Mouse (Mus musculus) adrenal gland, adult 2 months (tissue): ENCODE measurements around the gene Lingo2. TPM values are rescaled to one million over a fixed set of nuclear protein-coding genes. Genes with fewer than 3 reads are reported as not detected.
"Not testable (repeated sequence)": the region's sequence is repeated elsewhere in the genome, so short reads cannot be mapped to it uniquely, and the experiment has no call there.

Source experiments
- DNase-seq: peaks from one replicate; pipeline ENCODE4 v3.0.0; 2021
- polyA plus RNA-seq: library from polyadenylated mRNA; depleted of rRNA; stranded (reverse); fragments of >200 nt; gene quantifications from 2 replicates; pipeline ENCODE4 v1.2.3, GENCODE M21; 2012
- total RNA-seq, 2 experiments: library from RNA; stranded (reverse); gene quantifications; 2 replicates each; pipeline ENCODE4 v1.2.3; 2021

The Lingo2 gene
- total and polyA plus RNA-seq, 3 experiments: 0.04 to 0.32 TPM; not detected in 1

DNA sequence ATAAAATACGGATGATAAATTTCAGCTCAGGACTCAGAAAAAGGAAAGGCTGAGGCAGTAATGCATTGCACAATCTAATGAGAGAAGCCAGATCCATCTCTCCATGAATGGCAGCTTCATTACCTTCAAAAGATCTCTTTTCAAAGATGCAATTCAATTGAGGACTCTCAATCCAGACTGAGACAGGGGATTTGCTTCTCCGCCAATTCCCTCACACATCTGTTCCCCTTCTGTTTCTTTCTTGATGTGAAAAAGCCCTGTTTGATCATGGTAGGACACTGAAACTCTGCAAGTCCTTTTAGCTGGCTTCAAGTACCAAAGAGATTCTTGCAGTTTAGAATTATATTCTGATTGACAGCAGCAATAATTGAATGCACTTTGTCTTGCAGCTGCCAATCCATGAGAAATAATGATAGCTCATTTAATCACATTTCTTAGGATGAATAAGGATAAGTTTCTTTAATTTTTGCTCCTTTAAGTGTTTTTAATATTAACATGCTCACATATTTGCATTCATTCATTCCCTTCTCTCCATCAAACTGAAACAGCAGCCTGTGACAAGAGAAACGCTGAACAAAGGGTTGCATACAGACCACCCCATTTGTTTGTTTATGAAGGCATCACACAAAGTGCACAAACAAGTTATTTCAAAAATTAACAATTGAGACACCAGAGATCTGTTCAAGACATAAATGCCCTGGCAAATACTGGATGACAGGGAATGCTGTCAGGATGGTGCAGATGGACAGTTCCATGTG lies 870.3 kb downstream of the Lingo2 start:
- DNase-seq: no peak

DNA sequence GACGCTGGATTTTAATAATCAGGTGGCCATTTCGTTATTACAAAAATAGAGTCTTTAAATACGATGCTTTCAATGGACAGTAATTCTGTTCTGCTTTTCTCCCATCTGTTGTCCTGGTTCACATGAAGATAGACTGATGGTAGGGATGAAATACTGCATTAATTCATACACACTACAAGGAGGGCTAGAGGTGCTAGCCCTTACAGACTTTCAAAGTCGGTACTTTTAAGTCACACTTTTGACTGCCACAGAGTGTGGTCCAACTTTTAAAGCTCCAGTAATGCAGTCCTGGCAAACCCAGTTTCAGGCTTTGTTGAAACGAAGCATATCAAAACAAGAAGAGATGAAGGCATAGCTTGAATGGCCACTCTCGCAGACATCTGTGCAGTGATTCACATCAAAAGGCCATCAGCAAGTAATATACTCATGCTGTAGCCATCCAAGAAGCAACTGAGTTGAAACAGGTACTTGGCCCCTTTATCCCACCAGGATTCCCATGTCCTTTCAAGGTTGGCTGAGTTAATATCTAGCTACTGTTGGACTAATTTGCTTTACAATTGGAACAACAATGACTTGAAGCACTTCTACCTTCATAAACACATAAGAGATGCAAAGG lies 872.5 kb downstream of the Lingo2 start:
- no peak for DNase-seq

DNA sequence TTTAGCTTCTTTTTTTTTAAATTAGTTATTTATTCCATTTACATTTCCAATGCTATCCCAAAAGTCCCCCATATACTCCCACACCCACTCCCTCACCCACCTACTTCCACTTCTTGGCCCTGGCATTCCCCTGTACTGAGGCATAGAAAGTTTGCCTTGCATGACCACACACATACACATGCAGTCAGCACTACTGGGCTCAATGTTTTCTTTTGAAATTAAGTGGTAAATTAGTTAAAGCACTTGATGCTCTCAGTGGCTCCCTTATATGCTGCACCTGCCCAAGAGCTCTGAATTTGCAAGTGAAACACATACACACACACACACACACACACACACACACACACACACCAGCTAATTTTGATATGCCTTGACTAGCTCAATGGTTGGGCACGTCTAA lies 886.8 kb downstream of the Lingo2 start:
- DNase-seq: not testable (repeated sequence)

DNA sequence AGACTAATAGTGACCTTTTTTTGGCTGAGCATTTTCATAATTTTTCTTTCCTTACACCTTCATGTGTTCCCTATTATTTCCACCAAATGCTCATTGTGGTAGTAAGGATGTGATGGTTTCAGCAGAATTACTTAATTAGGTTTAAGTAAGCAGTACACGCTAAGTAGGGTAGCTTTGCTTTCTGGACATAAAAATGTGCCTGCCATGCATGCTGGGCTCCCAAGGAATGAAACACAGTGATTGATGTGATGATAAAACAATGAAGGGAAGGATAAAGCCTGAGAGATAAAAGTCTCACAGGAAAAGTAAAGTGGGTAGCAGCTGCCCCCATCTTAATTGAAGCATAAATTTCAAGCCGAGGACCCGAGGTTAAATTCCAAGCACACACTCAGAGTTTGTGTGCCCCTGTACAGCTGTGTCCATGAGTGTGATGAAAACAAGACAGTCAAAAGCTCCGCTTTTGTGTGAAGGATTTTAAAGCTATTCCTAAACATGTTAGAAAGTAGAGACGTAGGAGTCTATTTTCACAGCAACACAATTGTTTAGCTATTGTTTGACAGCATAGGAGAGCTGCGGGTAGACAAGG lies 898.7 kb downstream of the Lingo2 start:
- DNase-seq: no peak

DNA sequence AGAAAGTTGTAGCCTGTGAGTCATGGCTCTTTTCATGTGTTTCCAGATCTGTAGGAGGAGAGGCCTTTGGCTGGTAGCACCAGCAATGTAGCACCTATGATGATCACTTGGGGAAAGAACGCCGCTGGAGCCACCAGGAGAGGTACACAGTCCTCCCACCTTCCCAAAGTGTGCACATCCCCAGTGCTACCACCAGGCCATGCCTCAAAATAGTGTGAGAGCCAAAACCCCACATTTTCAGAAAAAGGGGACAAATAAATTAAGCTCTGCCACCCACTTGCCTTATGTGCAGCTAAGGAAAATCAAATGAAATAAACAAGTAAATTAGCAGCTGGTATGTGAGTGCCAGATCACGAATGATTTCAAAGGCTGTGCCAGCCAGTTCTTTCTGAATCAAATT lies 911.2 kb downstream of the Lingo2 start:
- no peak for DNase-seq

DNA sequence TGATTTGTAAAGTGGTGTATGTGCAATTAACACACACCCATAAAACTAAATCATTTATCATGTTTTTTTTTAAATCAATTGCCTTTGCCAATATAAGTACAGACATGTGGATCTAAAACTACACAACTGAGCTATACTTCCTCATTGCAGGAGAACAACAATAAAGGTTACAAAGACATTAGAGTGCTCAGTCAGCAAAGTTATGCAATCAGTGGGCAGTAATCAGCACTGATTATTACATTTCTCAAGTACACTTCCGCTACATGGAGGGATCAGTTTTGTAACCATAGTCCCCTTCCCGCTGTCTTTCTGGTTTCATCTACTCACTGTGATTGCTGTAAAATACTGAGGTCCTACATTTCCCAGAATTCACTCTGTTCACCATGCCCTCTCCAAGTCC lies 912.8 kb downstream of the Lingo2 start:
- DNase-seq: no peak

DNA sequence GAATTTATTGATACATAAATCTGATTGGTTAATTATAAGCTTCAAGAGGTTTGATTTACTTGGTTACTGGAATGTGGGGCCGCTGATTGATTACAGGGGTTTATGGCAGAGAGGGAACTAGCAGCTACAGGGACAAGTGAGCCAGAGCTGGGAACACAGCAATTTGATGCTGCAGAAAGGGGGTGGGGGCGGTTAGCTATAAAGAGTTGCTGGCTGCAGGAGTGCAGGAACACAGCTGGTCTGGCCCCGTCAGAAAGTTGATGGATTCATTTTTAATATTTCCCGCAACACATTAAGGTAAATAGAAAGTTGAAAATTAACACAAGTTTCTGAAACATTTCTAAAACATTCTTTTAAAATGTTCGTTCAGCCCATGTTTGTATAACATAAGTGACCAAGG lies 919.5 kb downstream of the Lingo2 start:
- DNase-seq: no peak

DNA sequence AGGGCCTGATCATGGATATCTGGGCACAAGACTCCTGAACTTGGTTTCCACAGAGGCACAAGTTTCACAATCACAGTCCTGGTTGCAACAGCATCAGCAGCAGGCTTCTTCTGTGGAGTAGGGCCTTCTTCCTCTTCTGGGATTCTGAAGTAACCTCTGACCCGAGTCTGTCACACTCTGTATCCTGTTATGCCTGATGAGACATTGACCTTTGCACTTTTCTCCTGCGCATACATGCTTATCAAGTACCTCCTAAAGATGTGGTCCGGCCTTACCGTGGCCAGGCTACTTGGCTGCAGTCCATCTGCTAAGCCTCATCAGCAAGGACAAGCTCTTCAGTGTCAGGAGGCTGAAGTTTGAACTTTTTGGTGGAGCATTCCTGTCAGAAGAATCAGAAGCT lies 937.4 kb downstream of the Lingo2 start:
- peak; percentile 63 for DNase-seq

DNA sequence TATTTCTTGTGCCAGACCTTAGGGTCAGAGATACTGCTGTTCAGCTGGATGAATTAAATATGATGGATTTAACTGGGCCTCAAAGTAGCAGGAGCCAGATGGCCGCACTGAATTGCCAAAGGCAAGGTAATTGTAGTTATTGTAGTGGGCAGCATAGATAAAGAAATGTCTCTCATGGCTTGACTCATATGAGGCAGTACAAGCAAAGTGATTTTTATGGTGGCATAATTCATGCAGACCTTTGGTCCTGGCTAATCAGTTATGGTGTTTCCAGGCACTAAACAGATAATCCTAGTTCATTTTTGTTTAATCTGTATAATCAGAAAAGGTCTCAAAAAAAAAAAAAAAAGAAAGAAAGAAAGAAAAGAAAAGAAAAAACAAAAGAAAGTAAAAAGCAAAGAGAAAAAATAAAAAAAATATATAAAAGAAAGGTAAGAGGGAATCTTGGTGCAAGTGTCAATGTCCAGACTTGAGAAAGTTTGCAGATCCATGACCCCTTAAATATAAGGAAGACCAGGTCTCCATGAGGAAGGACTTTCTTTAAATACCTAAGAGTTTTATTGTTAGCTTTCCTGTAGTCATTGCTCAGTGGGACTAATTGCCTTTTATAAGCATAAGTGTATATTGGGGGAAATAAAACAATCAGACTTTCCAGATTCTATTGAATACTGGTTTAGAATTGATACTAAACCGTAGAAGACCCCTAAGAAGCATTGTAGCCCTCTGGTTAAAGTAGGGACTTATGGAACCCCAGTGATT lies 959.4 kb downstream of the Lingo2 start:
- DNase-seq: no peak

DNA sequence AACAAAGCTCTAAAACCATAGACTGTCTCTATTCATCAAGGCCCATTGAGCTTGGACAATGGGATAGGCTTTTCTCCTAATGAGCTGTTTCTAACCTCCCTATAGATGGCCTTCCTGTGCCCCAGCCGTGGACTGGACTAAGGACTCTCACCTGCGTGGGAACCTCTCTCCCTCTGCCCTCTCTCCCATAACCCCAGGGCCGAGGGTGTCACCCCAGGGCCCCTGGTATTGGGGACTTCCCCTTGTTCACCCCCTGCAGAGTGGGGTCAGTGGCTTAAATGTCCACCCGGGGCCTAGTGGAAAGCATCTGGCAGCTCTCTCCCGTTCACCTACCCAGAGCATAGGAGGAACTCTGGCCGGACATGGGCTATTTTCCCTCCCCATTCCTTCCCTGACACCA lies 965.5 kb downstream of the Lingo2 start:
- no peak for DNase-seq

DNA sequence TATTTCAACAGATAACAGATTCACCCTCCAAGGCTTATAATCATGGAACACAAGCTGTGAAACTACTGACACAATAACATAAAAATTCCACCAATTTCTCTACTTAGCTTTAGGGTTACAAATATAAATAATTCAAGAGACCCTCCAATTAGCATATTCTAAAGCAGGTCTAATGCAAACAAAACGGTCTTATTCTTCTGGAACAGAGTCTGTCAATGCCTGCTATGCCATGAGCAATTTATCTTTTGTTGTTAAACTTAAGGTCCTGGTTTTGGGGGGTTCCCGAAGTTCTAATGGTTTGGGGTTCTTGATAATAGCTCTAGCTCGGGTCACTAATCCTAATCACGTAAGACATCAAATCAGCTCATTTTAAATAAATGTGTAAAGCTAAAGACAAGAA lies 988.0 kb downstream of the Lingo2 start:
- no peak for DNase-seq

DNA sequence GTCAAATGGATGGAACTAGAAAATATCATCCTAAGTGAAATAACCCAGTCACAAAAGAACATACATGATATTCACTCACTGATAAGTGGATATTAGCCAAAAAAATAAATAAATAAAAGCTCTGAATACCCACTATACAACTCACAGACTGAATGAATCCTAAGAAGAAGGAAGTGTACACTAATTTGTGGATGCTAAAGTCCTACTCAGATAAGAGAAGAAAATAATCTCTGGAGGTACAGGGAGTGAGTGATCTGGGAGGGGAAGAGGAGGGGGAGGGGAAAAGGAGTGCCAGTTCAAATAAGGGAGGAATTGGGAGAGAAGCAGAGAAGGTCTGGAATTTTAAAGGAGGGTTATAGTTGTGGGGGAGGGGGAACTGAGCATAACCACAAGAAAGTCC lies 999.7 kb downstream of the Lingo2 start:
- no peak for DNase-seq

DNA sequence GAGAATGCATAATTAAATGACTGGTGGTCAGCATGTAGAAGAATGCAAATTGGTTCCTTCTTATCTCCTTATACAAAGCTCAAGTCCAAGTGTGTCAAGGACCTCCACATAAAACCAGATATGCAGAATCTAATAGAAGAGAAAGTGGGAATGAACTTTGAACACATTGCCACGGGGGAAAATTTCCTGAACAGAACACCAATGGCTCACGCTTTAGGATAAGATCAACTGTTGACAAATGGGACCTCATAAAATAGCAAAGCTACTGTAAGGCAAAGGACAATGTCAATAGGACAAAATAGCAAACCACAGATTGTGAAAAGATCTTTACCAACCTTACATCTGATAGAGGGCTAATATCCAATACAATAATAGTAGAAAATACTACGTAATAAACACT lies 1000.3 kb downstream of the Lingo2 start:
- no peak for DNase-seq

DNA sequence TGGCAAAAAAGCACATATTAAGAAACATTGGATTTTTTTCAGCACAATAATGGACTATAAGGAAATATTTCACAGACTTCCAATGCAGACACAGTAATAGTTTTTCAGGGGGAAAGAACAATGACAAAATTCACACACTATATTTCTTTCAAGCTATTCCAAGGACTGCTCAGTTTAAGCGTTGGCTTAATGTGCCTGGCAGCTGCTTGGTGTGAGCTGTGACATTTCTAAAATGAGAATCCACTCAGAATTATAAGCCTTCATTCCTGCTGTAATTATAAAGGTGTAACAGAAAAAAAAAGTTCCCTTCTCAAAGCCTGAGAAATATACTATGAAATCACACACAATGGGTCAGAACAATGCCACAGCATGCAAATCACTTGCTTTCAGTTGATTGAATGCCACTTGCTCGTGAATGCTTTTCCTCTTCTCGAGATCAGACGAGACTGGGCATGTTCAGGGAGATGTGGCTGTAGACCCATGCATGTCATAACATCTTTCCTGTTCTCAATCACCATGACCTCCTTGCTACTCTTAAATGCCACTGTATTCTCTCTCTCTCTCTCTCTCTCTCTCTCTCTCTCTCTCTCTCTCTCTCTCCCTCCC lies 1017.4 kb downstream of the Lingo2 start:
- DNase-seq: no peak

DNA sequence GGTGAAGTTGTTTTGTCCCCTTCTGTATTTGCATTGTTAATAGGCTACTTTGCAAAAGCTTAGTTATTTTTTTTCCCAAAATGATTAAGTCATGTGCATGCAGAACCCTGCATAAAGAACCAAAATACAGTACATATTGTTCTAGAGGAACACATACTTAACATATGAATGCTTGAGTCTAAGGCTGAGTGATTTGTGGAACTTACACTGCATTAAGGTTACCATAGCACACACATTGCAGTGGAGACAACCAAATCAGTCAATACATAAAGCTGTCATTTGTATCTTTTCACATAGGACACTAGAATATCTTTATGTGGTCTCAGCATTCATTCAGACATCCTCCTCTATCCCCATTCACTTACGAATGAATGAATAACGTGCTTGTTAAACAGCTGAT lies 1023.8 kb downstream of the Lingo2 start:
- no peak for DNase-seq

DNA sequence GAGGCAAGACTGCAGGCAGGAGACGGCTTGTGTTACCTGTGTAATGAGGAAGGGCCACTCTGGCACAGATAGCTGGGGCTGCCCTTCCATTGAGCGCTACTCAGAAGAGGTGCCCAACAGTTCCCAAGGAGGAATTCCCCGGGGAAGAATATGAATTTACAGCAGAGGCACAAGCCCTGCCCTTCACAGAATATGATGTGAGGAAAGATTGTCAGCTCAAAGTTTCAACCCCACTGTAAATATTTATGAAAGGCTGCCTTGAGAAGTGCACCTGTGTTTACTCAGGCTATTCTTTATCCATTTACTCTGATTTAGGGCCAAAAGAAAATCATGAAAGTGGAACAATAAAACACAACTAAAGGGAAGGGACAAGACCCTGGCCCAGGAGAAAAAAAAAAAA lies 1034.1 kb downstream of the Lingo2 start:
- DNase-seq: no peak

DNA sequence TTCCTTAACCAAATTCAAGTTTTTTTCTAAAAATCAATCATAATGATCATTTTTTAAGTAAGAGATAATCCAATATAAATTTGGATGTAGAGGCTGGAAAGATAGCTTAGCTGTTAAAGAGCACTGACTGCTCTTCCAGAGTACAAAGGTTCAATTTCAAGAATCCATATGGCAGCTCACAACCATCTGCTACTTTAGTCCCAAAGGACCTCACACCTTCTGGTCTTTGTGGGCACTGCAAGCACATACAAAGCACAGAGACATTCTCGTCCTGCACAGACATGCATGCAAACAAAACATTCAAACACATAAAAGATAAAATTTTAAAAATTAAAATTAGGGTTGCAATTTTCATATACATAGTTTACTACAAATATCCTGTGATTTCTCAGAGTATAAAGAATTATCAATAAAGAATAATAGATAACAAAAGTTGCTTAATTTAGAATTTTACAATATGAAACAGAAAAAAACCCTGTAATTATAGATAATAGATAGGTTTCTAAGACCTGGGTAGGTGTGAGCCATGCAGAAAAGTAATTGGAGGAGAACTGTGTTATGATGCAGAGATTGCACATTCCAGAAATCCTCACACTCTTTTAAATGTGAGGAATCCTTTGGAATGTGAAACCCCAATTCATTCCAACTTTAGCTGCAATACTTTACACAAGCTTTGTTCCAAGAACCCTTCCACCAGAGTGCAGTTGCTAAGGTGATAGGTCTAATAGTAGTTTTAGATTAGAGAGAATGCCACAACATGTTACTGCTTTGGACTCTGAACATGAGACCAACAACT lies 1053.6 kb downstream of the Lingo2 start:
- no peak for DNase-seq

DNA sequence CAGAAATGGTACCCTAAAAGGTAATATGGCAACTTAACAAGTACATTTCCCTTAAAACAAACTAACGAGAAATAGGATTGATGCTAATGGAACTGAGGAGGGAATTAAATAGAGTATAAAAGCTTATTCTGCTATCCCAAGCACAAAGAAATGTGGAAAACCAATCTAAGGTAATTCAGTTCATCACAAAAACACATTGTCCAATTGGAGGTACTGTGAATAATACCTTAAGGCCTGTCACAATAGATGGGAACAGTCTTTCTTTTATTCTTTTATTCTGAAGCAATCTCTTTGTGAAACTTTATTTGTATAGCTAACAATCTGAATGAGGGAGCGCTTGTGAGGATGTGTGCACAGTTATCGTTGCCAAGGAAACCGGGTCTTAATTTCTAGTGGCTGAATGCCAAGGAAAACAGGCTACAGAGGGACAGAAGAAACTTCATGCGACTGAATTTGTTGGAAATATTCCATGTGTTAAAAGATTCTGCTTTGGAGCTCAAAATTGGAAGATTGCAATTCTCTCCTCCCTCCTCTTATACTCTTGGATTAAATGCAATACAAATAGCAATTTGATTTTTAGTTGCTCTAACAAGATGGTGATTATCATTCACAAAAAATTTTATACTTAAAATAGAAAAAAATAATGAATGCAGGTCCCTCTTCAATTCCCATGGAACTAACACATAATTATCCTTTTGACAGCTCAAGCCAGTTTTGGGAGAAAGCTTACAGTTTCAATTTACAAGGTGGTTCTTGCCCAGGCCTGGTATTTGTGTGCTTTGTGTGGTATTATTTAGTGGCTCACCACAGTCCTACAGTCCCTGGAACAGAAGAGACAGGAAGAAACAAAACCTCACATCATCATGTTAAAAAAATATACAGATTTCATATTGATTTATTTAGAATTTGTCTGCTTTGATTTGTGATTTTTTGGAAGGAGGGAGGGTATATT lies 1065.7 kb downstream of the Lingo2 start:
- no peak for DNase-seq

DNA sequence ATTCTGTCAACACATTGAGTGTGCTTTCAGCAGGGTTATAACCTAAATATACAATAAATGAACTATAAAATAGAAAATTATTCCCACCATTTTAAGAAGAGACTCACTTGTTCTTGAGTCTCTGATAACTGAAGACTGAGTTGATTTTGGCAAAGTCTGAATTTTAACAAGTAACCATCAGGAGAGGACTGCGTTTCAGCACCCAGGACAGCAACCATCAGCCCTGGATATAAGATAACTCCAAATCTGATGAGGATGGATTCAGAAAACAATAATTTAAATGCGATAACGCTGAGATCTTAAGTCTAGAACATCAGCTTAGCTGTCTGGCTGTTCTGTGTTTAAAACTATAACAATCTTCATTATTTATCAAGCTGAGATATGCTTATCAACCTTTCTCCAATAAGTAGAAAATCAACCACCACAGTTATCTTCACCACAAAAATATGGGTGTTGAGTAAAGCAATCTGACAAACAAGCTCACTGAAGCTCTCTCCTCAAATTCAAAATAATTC lies 1066.5 kb downstream of the Lingo2 start:
- peak; percentile 2 for DNase-seq

DNA sequence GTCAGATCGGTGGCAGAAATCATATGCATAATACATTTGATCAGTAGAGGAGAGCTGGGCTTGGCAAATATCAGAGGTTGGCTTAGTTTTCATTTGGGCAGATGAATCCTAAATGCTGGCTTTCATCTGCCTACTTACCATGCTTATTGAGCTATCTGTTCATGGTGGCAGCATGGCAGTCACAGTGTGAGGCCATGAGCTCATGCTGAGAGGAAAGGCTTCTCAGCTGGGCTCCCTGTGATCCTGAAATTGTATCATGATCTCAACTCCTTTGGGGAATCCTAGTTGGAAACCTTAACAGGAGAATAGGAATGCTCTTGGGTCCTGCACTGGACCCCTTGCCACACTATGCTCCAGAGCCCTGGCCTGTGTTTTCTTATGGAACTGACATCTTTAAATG lies 1105.0 kb downstream of the Lingo2 start:
- DNase-seq: no peak
